Mouse (Mus musculus) liver, postnatal 0 days (tissue): Measurements from ENCODE around the gene Bnipl. TPM values are rescaled to one million over a fixed set of nuclear protein-coding genes. Genes with fewer than 3 reads are reported as not detected.

Experiments
- ATAC-seq: fragments of 200-750 bp; cut with Nextera tagmentation; 2 replicates; pipeline ENCODE4 v1.8.0; 2017; ENCODE audit warnings: mild to moderate bottlenecking, moderate library complexity
- DNase-seq: peaks from one replicate; pipeline ENCODE4 v3.0.0-alpha.2; 2016
- H3K27ac ChIP-seq: fragments of 300-500 bp; sonication (generic); 2 replicates; pipeline ENCODE4 v1.5.1; 2014; ENCODE audit warnings: antibody characterized with exemption, moderate library complexity, mild to moderate bottlenecking, low read depth
- H3K27me3 ChIP-seq: fragments of 300-500 bp; sonication (generic); 2 replicates; pipeline ENCODE4 v1.6.1; 2014; ENCODE audit warnings: low read length, control low read depth, mixed read lengths; ENCODE audit not compliant: insufficient read depth
- H3K36me3 ChIP-seq: fragments of 300-500 bp; sonication (generic); replicated peaks from 2 replicates; pipeline ENCODE4 v1.6.1; 2014; ENCODE audit warnings: mild to moderate bottlenecking, control low read depth, low read length, moderate library complexity, mixed read lengths; ENCODE audit not compliant: insufficient read depth
- H3K4me1 ChIP-seq: fragments of 300-500 bp; sonication (generic); 2 replicates; pipeline ENCODE4 v1.6.1; 2014; ENCODE audit warnings: antibody characterized with exemption, mild to moderate bottlenecking, control low read depth; ENCODE audit not compliant: insufficient read depth
- H3K4me2 ChIP-seq: fragments of 300-500 bp; sonication (generic); 2 replicates; pipeline ENCODE4 v1.6.1; 2014; ENCODE audit warnings: low read depth, mild to moderate bottlenecking, low read length, moderate library complexity, mixed read lengths
- H3K4me3 ChIP-seq: fragments of 300-500 bp; sonication (generic); 2 replicates; pipeline ENCODE4 v1.5.1; 2014; ENCODE audit warnings: low read depth, low read length
- H3K9ac ChIP-seq: fragments of 300-500 bp; sonication (generic); replicated peaks from 2 replicates; pipeline ENCODE4 v1.6.1; 2014; ENCODE audit warnings: mild to moderate bottlenecking, moderate library complexity
- H3K9me3 ChIP-seq: fragments of 300-500 bp; sonication (generic); 2 replicates; pipeline ENCODE4 v1.6.1; 2016; ENCODE audit warnings: mild to moderate bottlenecking, control low read depth, low read length, mixed read lengths
- CTCF ChIP-seq: sonication (generic); IDR thresholded peaks from 2 replicates; pipeline ENCODE4 v1.5.1; 2016; ENCODE audit warnings: antibody characterized with exemption, low read depth
- EP300 ChIP-seq: IDR thresholded peaks from 2 replicates; pipeline ENCODE4 v1.6.1; 2016; ENCODE audit warnings: antibody characterized with exemption, low read depth, mild to moderate bottlenecking
- WGBS: fragments of 180-500 bp; shearing (Covaris S2); extraction: QIAGEN DNeasy Blood & Tissue Kit; methylation state at CpG from one replicate; pipeline ENCODE4 v1.1.7; 2014; ENCODE audit not compliant: insufficient replicate concordance; 5-methylcytosine and 5-hydroxymethylcytosine counted together
- polyA plus RNA-seq: library from polyadenylated mRNA; unstranded; fragments of >200 nt; fragmentation: Nextera tagmentation; extraction: Ambion mirVana; gene quantifications from 2 replicates; pipeline ENCODE4 v1.2.1, GENCODE M21; 2015

Gene Bnipl
- polyA plus RNA-seq, 1 experiment from 2014 or later, result not detected

GRCm38 (mm10) chr3:95195772-95196171, 55.2 kb downstream of the Bnipl start:
- Histone ChIP-seq H3K4me1 (no peaks in the 10 kb centered on the region), H3K9ac (no peak overlapping the region), H3K27me3 (no peaks in the 10 kb centered on the region), H3K4me3 (no peak overlapping the region), H3K9me3 (no peaks in the 10 kb centered on the region), H3K4me2 (no peak overlapping the region), H3K27ac (no peak overlapping the region), H3K36me3 (peaks cover 77% of the 10 kb centered on the region)
- DNase-seq, result no peak
- no peak for TF ChIP-seq EP300
- no peak for TF ChIP-seq CTCF
- WGBS, result 81% methylated on average over 2 of the region's 2 CpGs
- no peak for ATAC-seq

- H3K9ac ChIP-seq, result no peak overlapping the region
- no peaks in the 10 kb centered on the region for H3K4me1 ChIP-seq
- TF ChIP-seq CTCF, result no peak
- TF ChIP-seq EP300, result no peak
- peaks cover 76% of the 10 kb centered on the region for H3K36me3 ChIP-seq
- ATAC-seq, result no peak
- no peak overlapping the region for H3K27ac ChIP-seq
- no peaks in the 10 kb centered on the region for H3K27me3 ChIP-seq
- H3K9me3 ChIP-seq, result no peaks in the 10 kb centered on the region
- H3K4me3 ChIP-seq, result no peak overlapping the region
- no peak overlapping the region for H3K4me2 ChIP-seq
- 83% methylated on average over 6 of the region's 6 CpGs for WGBS
- DNase-seq, result no peak
Observed at GRCm38 (mm10) chr3:95194721-95195135, 56.3 kb downstream of the Bnipl start.

Other genes starting within 250 kb of the Bnipl start
- gene Zfp687, start 235.7 kb downstream of the Bnipl start, polyA plus RNA-seq, result 3.7 and 5.3 TPM in 2 replicates
- 142 and 143 TPM in 2 replicates for gene Psmd4, start 208.6 kb downstream of the Bnipl start, polyA plus RNA-seq
- 6.4 and 7.1 TPM in 2 replicates for gene Pip5k1a, start 144.3 kb downstream of the Bnipl start, polyA plus RNA-seq
- 27.4 and 27.9 TPM in 2 replicates for gene Vps72, start 140.2 kb downstream of the Bnipl start, polyA plus RNA-seq
- gene Tmod4, start 126.7 kb downstream of the Bnipl start, polyA plus RNA-seq, result 0.19 and 1.5 TPM in 2 replicates
- gene Scnm1, start 117.2 kb downstream of the Bnipl start, polyA plus RNA-seq, result 19.3 and 23.7 TPM in 2 replicates
- gene Lysmd1, start 117.1 kb downstream of the Bnipl start, polyA plus RNA-seq, result 6.7 and 7.0 TPM in 2 replicates
- gene Tnfaip8l2, start 108.8 kb downstream of the Bnipl start, polyA plus RNA-seq, result 13.0 and 13.1 TPM in 2 replicates
- 0.28 and 0.71 TPM in 2 replicates for gene Sema6c, start 90.7 kb downstream of the Bnipl start, polyA plus RNA-seq
- gene Gabpb2, start 33.3 kb downstream of the Bnipl start, polyA plus RNA-seq, result 2.5 and 3.9 TPM in 2 replicates
- gene Cdc42se1, start 22.5 kb downstream of the Bnipl start, polyA plus RNA-seq, result 31.7 and 32.3 TPM in 2 replicates
- 2.0 and 2.3 TPM in 2 replicates for gene Mllt11, start 19.0 kb downstream of the Bnipl start, polyA plus RNA-seq
- gene Gm128, start 9.6 kb downstream of the Bnipl start, polyA plus RNA-seq, result 0.08 TPM in 1 of 2 replicates, not detected in the other
- 41.4 and 42.8 TPM in 2 replicates for gene Mindy1, start 30.2 kb upstream of the Bnipl start, polyA plus RNA-seq
- gene Prune1, start 30.9 kb upstream of the Bnipl start, polyA plus RNA-seq, result 10.6 and 10.7 TPM in 2 replicates
- 1.2 TPM in 2 replicates for gene Anxa9, start 56.0 kb upstream of the Bnipl start, polyA plus RNA-seq
- 124 and 125 TPM in 2 replicates for gene Cers2, start 63.6 kb upstream of the Bnipl start, polyA plus RNA-seq
- gene Setdb1, start 106.0 kb upstream of the Bnipl start, polyA plus RNA-seq, result 6.3 and 6.6 TPM in 2 replicates
- not detected in 2 replicates for gene 4930558C23Rik, start 151.6 kb upstream of the Bnipl start, polyA plus RNA-seq
- 7.9 and 9.4 TPM in 2 replicates for gene Arnt, start 183.2 kb upstream of the Bnipl start, polyA plus RNA-seq
- 2.0 and 2.3 TPM in 2 replicates for gene Ctsk, start 248.1 kb upstream of the Bnipl start, polyA plus RNA-seq